Mouse (Mus musculus) small intestine, adult 10 weeks (tissue): ENCODE data around the gene Pmpca. TPM values are rescaled to one million over a fixed set of nuclear protein-coding genes. Genes with fewer than 3 reads are reported as not detected.

Source experiments
- polyA plus RNA-seq: library from polyadenylated mRNA; stranded (reverse); fragments of 350-450 nt; fragmentation: Illumina TruSeq; extraction: RNeasy Lipid Tissue Mini Kit (QIAGEN cat#74804); gene quantifications from one replicate; pipeline ENCODE4 v1.2.3, GENCODE M21; 2014; ENCODE audit warnings: low replicate concordance

The Pmpca gene
- 81.5 TPM for polyA plus RNA-seq

DNA sequence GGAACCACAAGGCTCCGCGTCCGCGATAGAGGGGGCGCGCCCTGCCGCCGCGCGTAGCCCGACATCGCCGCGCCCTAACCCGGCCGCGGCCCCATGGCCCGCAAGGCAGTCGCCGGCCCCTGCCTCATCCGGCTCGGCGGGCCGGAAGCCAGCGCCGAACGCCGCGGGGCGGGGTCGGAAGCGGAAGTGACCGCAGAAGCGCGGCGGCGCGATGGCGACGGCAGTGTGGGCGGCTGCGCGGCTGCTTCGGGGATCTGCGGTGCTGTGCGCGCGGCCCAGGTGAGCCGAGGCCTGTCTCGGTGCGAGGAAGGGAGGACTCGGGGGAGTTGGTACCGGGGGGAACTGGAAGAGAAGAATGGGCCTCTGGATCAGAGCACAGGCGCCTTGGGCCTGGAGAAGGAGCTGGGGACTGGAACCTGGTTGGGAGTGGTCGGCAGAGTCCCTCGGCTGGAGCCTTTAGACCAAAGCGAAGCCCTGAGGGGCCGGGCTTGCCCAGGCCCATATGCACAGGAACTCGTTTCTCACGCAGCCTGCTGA is at the start of gene Pmpca, which contains the start of gene Entr1:
Gene Pmpca (plus strand): TSS at position 186 of the 537 bp plus-strand sequence.
Gene Entr1 (minus strand): TSS at position 163 of the 537 bp plus-strand sequence.

GRCm38 (mm10) chr2:26351358-26352290 is 37.5 kb upstream of the Pmpca start, which contains the start of gene Dnlz:
Gene Dnlz, minus strand, starts transcription at chr2:26352110.

DNA sequence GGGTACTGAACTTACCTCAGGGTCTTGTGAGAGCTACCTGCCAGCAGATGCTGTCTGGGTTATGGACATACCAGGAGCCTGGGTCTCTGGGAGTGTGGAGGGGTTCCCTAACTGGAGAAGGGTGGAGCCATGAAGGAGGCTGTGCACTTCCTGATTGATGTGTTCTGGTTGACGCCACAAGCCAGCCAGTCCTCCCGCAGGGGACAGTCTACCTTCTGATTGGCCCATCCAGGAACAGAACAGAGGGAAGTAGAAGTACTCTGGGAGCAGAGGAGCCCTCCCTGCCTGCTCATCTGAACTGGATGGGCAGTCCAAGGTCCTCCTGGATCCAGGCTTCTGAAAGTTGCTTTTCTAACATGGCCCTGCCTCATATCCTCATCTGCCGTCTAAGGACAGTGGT is 28.4 kb upstream of the Pmpca start, which contains the start of gene Card9:
Gene Card9 (minus strand): TSS at position 147 of the 400 bp plus-strand sequence.

DNA sequence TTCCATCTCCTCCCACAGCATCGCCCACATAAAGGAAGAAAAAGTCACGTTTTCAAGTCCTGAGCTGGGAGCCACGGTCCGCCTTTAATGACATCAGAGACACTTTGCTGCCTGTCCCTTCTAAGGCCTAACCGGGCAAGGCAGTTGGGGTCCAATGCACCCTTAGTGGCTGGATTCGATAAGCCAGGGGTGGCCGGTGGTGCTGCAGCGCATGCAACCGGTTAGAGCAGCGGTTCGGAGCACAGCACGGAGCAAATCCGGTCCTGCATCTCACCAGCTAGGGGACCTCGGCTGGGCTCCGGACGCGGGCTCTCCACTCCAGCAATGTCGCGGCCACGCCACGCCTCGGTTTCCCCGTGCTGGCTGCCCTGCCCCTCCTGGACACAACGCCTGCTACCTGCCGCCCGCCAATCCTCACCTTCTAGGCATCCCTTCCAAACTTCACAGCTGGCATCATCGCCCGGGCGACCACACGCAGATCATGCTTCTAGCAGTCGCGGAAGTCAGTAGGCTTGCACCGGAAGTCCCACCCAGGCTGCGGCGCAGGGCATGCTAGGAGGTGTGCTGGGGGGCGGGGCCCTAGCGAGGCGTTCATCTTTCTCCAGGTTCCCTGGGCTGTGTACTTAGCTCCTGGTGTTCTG is 8.9 kb upstream of the Pmpca start, which contains the start of gene Snapc4:
Gene Snapc4 (minus strand): TSS at position 523 of the 641 bp plus-strand sequence.

DNA sequence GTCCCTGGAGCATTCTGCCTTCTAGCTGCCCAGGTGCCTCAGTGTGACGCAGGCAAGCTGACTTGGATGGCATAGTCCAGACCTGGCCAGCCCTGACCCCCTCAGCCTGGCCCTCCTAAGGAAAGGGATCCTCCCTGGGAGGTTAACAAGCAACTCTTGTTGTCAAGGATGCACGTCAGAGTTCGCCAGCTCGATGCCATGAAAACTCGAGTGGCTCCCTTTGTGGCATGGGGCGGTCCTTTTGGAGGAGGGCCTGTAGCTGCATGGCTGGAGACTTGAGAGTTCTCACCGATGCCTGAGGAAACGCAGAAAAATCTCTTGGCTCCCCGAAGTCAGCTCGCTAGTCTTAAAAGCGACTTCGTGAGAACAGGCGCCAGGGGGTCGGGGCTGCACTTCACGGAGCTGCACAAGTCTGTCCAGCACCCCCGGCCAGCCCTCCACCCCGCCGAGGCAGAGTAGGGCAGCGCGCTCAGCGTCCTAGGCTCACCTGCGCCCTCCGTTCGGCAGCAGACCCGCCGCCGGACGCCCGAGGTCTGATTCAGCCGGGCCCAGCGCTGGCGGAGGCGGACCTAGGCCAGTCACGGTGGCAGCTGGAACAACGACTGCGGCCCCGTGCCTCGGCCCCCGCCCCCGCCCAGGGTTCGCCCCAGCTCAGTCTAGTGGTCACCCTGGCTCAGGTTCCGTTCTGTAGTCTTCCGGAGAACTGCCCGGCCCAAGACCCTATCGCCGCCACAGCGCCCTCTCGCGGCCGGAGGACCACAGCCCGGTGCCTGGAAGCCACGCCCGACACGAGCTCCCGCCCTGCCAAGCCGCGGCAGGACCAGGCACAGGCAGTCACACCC is 19.6 kb downstream of the Pmpca start, which contains the start of gene Inpp5e:
Gene Inpp5e (minus strand): TSS at position 689 of the 842 bp plus-strand sequence.

GRCm38 (mm10) chr2:26444946-26445665 is 56.0 kb downstream of the Pmpca start, which contains the start of gene Sec16a:
Gene Sec16a, minus strand, starts transcription at chr2:26445216.

Other genes starting within 250 kb of the Pmpca start
- not detected for gene Lhx3, start 181.1 kb upstream of the Pmpca start, polyA plus RNA-seq
- 6.0 TPM for gene Qsox2, start 151.8 kb upstream of the Pmpca start, polyA plus RNA-seq
- 0.11 TPM for gene Ccdc187, start 94.8 kb upstream of the Pmpca start, polyA plus RNA-seq
- gene Gpsm1, start 73.8 kb upstream of the Pmpca start, polyA plus RNA-seq: not detected
- gene Dnlz, start 37.2 kb upstream of the Pmpca start, polyA plus RNA-seq: 0.67 TPM
- gene Card9, start 28.4 kb upstream of the Pmpca start, polyA plus RNA-seq: not detected
- 2.5 TPM for gene Snapc4, start 8.7 kb upstream of the Pmpca start, polyA plus RNA-seq
- 27.0 TPM for gene Entr1, start within 50 bp of the Pmpca start, polyA plus RNA-seq
- 4.4 TPM for gene Inpp5e, start 19.9 kb downstream of the Pmpca start, polyA plus RNA-seq
- gene Sec16a, start 55.9 kb downstream of the Pmpca start, polyA plus RNA-seq: 58.1 TPM
- gene Notch1, start 127.3 kb downstream of the Pmpca start, polyA plus RNA-seq: 1.1 TPM
- 1.0 TPM for gene Egfl7, start 190.7 kb downstream of the Pmpca start, polyA plus RNA-seq
- gene Gm20532, start 197.3 kb downstream of the Pmpca start, polyA plus RNA-seq: not detected
- 3.9 TPM for gene Agpat2, start 215.1 kb downstream of the Pmpca start, polyA plus RNA-seq
- gene Fam69b, start 239.1 kb downstream of the Pmpca start, polyA plus RNA-seq: not detected